Mouse (Mus musculus) testis, adult 2 months (tissue): ENCODE measurements around the gene Tfe3.

Experiments used
- CTCF ChIP-seq: fragments of 200-500 bp; IDR thresholded peaks from 2 replicates; pipeline ENCODE4 v1.5.1; 2012; ENCODE audit warnings: low read depth, mild to moderate bottlenecking, inconsistent platforms, low read length, moderate library complexity; ENCODE audit not compliant: control insufficient read depth, insufficient read depth, insufficient replicate concordance
- POLR2A ChIP-seq: fragments of 200-500 bp; IDR thresholded peaks from 2 replicates; pipeline ENCODE4 v1.6.1; 2012; ENCODE audit warnings: low read depth, mild to moderate bottlenecking, inconsistent platforms, low read length, moderate library complexity; ENCODE audit not compliant: control insufficient read depth

- TF ChIP-seq POLR2A = no peak
- TF ChIP-seq CTCF = no peak
Observed at GRCm38 (mm10) chrX:7728215-7728921, 34.0 kb upstream of the Tfe3 start, which contains the start of gene Praf2.
